Mouse (Mus musculus) kidney, adult 18-20 months (tissue): Measurements from ENCODE around the gene Sipa1.
A peak's percentile ranks its signal among the peaks of the same experiment; 100 is the strongest.
"Not testable (repeated sequence)": the region's sequence is repeated elsewhere in the genome, so short reads cannot be mapped to it uniquely, and the experiment has no call there.

Experiments used
- DNase-seq: peaks from one replicate; pipeline ENCODE4 v3.0.0; 2021

The Sipa1 gene

GRCm38 (mm10) chr19:5662981-5663913 lies at the start of gene Sipa1:
Gene Sipa1 (minus strand): TSS chr19:5663707.
- DNase-seq = peak; percentile 95

DNA sequence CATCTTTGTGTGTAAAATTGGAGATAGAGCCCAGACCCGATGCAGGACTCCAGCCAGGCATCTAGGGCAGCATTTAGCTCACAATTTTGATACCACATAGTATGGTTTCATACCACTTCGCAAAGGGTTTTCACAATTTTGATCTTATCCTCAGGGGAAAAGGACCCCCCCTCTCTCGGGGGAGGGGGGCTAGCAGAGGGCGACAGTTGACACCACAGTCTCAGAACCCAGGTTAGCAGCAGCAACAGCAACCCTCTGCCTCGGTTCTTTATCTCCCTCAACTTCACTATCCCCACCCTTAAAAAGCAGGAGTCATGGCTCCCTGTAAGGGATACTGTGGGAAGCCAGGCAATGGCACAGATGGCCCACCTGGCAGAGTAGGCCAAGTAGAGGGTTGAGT lies 49.7 kb upstream of the Sipa1 start:
- DNase-seq = no peak

DNA sequence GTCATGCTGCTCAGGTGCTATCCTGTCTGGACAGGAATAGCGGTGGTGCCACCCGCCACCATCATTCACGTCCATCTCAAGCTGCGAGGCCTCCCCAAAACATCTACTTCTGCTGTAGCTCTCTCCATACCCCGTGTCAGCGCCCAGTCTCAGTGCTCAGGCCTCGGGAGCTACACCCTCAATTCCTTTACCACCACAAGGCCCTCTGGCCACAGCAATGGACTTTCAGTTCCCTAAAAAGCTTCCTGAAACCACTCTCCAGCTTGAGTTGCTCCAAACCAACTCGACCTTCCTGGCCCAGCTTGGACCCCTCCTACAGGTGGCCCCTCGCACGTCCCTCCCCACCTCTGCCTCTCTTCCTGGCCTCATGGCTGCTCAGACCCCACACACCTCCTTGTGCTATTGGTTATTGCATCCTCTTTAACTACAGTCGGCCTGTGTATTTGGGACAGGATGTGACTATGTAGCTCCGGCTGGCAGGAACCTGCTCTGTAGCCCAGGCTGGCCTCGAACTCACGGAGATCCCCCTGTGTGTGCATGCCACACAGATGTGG lies 48.5 kb upstream of the Sipa1 start:
- no peak for DNase-seq

DNA sequence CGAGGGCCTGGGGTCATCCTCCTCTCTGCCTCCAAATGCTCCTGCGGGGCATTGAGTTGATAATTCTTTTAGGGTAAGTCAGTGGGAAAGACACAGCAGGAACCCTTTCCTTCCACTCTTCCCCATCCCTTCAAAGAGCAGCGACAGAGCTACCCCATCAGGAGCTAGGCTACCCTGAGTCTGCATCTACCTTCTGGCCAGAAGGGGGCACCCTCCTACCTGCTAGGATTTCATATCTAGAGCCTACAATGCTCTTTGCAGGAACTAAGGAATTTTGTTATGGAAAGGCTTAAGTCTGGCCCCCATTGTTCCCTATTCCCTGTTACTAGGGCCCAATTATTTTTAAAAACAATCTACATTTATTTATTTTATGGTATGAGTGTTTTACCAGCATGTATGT lies 47.7 kb upstream of the Sipa1 start:
- DNase-seq = peak; percentile 82

DNA sequence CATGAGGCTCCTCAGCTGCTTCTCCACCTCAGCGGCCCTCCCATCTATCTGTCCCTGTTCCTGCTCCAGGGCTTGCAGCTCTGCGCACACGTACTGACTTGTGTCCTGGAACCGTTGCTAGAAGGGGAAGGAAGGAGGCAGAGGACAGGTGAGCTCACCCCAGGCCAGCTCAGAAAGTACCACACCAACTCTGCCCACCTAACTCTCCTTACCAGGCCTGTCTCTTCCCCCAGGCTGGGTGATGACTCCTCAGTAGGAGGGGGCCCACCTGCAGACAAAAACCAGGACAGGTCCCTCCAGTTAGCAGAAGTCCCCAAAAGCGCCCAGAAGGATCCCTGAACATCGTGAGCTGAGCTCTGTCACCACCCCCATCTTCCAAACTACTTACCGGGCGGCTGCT lies 47.1 kb upstream of the Sipa1 start:
- no peak for DNase-seq

DNA sequence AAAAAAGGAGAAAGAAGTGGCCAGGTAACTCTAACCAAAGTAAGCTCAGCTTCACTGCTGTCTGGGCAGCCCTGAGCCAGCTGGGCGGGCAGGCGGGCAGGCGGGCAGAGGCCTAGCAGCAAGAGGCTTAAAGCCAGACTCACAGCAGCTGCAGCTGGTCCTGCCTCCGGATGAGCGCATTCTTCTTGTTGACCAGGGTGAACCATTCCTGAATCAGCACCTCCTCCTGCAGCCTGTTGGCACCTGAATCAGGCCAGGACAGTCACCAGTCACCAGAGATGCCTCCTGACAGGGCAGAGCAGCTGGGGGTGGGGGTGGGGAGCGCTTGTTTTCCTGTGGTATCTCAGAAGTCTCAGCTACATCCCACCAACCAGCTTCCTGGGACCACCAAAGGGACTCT lies 46.6 kb upstream of the Sipa1 start:
- DNase-seq = no peak

DNA sequence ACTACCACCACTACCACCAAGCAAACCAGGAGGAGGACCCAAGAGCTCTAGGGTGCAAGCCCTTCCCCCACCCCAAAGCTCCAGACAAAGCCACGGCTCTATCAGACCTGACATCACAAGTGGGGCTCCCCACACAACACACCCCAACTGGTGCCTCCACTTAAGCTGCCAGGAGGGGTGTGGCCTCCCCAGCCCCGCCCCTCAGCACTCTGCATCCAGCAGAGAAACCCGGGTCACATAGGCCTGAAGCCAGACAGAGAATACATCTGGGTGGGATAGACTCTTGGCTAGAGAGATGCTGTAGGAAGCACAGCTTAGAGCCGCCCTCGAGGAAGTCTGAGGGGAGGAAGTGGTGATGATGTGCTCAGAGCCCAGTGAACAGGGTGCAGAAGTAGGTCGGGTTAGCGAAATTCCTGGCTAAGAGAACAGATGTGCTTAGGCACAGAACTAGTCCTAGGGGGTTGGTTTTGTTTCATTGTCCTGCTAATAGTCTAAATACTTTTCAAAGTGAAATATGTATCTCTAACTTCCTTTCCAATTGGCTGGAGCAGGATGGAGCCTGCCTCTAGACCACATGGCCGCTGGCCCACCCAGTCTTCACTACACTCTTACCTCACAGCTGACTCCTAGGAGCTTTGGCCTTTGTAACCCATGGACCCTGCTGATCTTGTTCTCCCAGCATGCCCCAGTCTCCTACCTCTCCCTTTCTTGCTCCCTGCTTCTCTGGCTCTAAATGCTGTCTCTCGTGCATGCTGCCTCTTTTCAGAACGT lies 41.5 kb upstream of the Sipa1 start:
- DNase-seq = no peak

DNA sequence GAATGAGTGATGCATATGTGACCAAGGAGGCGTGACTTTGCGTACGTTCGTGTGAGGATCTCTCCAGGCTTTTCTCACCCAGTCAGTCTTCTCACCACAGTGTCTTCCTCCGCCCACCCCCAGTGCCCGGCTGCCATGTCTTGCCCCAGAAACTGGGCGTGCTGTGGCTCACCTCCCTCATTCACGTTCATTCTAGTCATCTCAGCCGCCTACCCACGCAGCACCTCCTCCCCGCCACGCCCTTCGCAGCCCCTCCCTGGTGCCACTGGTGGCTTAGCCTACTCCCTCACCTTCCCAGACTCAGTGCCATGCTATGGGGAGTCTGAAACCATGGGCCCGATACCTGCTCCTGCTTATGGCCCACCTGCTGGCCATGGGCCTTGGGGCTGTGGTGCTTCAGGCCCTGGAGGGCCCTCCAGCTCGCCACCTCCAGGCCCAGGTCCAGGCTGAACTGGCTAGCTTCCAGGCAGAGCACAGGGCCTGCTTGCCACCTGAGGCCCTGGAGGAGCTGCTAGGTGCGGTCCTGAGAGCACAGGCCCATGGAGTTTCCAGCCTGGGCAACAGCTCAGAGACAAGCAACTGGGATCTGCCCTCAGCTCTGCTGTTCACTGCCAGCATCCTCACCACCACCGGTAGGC lies 40.8 kb upstream of the Sipa1 start, which contains the start of gene Kcnk7:
TSS of gene Kcnk7 (plus strand) at position 205 of the 638 bp plus-strand sequence.
- DNase-seq = no peak

- DNase-seq = no peak
These were observed 32.4 kb upstream of the Sipa1 start for GRCm38 (mm10) chr19:5695849-5696462.

GRCm38 (mm10) chr19:5693801-5694200 lies 30.3 kb upstream of the Sipa1 start:
- no peak for DNase-seq

DNA sequence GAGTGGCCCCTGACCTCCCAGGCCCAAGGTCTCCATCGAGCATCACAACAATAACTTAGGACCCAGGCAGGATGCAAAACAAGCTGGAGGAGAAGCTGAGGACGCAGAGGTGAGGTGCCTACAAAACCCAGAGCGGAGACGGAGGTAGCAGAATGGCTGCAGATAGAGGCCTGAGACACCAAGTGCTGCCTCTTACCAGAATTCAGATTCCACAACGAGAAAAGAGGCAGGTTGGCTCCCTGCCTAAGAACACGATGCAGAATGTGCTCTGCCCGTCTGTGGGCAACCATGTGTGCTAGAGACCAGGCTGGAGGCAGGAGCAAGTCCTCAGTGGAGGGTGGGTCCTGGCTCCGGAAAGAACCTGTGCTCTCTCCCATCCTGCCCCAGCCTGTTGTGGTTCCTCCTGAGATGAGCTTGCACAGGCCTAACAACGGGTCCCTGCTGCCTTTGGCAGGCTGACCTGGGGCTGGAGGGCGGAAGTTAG lies 29.4 kb upstream of the Sipa1 start:
- peak; percentile 37 for DNase-seq

DNA sequence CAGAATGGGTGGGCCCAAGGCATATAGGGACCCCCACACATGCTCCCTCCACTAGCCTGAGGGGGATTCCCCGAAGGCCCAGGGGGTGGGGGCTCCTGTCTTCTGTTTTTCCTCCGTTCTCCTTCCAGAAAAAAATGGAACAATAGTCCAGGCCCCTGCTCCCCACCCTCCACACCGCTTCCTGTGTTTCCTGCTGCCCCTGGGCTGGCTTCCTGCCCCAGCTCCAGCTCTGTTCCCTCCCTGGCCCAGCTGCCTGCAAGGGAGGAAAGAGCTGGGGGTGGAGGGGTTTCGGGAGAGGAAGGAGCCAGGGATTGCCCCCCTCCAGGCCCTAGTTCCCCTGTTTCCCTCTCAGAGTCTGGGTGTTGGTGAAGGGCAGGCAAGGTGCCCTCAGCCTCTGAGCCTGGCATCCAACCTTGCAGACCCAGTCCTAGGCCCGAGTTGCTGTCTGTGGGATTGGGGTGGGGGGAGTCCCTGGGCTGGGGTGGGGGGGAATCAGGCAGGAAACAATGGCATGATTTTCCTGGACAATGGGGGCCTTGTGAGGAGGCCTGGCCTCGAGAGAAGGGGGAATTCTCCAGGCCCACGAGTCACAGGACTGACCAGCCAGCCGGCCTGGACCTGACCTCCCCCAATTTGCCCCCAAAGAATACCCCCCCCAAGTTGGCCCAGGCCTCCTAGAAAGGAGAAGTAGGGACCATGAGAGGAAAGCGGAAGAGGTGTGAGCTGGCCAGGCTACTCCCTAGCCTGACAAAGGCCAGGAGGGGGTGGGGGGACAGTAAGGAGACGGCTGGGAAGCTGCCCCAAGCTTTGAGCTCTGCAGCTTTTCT lies 28.8 kb upstream of the Sipa1 start:
- peak; percentile 62 for DNase-seq

- DNase-seq = no peak
These were observed 28.1 kb upstream of the Sipa1 start for GRCm38 (mm10) chr19:5691601-5692000.

DNA sequence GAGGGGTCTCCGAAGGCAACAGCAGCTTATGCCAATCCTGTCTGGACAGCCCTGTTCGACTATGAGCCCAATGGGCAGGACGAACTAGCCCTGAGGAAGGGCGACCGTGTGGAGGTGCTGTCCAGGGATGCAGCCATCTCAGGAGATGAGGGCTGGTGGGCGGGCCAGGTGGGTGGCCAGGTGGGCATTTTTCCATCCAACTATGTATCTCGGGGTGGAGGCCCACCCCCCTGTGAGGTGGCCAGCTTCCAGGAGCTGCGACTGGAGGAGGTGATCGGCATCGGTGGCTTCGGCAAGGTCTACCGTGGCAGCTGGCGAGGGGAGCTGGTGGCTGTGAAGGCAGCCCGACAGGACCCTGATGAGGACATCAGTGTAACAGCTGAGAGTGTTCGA lies 26.8 kb upstream of the Sipa1 start:
- no peak for DNase-seq

DNA sequence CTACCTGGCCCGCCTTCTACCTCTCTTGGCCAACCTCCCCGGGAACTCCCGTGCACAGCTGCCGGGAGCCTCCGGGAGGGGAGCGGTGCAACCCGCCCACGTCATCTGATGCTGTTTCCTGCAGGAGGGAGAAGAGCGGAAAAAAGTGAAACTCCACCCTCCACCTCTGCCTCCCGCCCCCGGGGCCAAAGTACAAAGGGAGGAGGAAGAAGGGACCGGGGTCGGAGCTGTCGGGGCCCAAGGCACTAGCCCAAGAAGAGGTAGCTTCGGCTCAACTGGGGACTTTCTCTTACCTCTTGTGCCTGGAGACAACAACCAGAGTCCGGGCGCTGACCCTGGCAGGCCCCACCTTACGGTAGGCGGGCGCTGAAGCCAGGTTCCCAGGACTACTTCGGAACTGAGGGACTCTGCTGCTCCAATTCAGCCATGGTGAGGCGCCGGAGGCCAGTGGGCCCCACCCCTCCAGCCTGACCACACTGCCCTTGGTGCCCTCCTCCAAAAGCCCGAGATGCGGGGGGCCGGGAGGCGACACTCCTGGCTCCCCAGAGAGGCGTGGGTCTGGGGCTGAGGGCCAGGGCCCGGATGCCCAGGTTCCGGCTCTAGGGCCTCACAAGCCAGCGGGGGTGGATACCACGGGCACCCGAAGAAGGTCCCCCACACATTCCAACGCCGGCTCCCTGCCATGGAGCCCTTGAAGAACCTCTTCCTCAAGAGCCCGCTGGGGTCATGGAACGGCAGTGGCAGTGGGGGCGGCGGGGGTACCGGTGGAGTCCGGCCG lies 26.2 kb upstream of the Sipa1 start:
- DNase-seq = peak; percentile 92

DNA sequence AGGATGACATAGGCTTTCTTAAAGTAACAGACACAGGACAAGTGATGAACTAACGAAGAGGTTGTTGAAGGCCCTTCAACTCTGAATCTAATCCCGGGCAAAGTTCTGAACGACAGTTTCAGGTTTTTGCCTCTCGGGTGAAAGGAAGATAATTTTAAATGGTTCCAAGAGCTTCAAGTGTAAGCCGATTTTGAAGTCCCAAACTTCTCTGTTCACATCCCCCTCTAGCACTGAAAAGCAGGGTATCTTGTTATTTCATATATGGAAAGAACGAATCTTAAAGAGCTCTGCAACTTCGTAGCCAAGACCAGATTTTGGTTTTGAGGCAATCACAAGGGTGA lies 25.6 kb upstream of the Sipa1 start:
- DNase-seq = no peak

GRCm38 (mm10) chr19:5688200-5689087 lies 24.9 kb upstream of the Sipa1 start, which contains the start of the genes Map3k11 and Pcnx3:
Gene Map3k11 (plus strand): TSS chr19:5688742.
Gene Pcnx3 (minus strand): TSS chr19:5688908.
- DNase-seq = peak; percentile 97

GRCm38 (mm10) chr19:5687738-5688137 lies 24.2 kb upstream of the Sipa1 start:
- DNase-seq = no peak

DNA sequence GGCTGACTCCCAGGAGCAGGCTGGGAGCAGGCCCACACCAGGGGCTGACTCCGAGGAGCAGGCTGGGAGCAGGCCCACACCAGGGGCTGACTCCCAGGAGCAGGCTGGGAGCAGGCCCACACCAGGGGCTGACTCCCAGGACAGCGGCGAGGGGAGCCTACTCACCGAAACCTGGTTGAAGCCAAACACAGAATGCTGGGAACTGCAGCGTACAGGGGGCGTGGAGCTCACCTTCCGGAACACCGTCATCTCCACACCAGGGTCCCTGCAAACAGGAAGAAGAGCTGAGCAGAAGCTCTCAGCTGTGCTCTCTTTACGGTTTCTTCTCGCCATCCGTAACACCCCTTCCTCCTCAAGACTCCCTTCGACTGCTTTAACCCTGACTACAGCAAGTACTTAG lies 23.4 kb upstream of the Sipa1 start:
- not testable (repeated sequence) for DNase-seq

GRCm38 (mm10) chr19:5686437-5686836 lies 22.9 kb upstream of the Sipa1 start:
- no peak for DNase-seq
